In genomic region chr2:92007933-92008622, GRCm38 (mm10) we compare ENCODE assay signal across 8 mouse cellular contexts. TPM values are rescaled to one million over a fixed set of nuclear protein-coding genes. Genes with fewer than 3 reads are reported as not detected.
DNase-seq lines count a peak whose midpoint lies in the region; ATAC-seq and TF ChIP-seq lines count a peak whose summit lies in the region.

No protein-coding gene starts in this region.

- peak overlapping the region; percentile 70 to 97 for H3K4me3 ChIP-seq in ES-E14 (ENCODE audit: insufficient read depth in 1 of 2, low read depth in 1 of 2, low read length in 2 of 2, poor library complexity in 1 of 2, severe bottlenecking in 1 of 2)
- H3K4me3 ChIP-seq in forebrain, embryonic 15.5 days: peak overlapping the region; percentile 61
- H3K4me3 ChIP-seq in layer of hippocampus, adult 2 months: peak overlapping the region; percentile 83
- H3K4me3 ChIP-seq in lung, embryonic 14.5 days (ENCODE audit: low read depth, low read length): peak overlapping the region; percentile 46
- peak overlapping the region; percentile 61 for H3K4me3 ChIP-seq in olfactory bulb, adult 2 months (ENCODE audit: insufficient read depth, low read depth, low read length)
- peak overlapping the region; percentile 58 for H3K4me3 ChIP-seq in thymus, adult 2 months (ENCODE audit: control insufficient read depth, insufficient read depth, low read length)

- H3K27me3 ChIP-seq in forebrain, embryonic 15.5 days: peaks cover 4% of the 10 kb centered on the region; the same call in 1 of the 2 replicates
- no peaks in the 10 kb centered on the region for H3K27me3 ChIP-seq in lung, embryonic 14.5 days (ENCODE audit: insufficient read depth, low read length)
- H3K27me3 ChIP-seq in thymus, adult 2 months (ENCODE audit: control insufficient read depth, insufficient read depth, low read length): peaks cover 6% of the 10 kb centered on the region

- H3K27ac ChIP-seq in ES-E14 (ENCODE audit: insufficient read depth, low read depth, low read length, poor library complexity, severe bottlenecking): no peak overlapping the region; the same call in 1 of the 2 replicates
- peak overlapping the region; percentile 80 for H3K27ac ChIP-seq in forebrain, embryonic 15.5 days (replicated peaks)
- H3K27ac ChIP-seq in layer of hippocampus, adult 2 months: peak overlapping the region; percentile 95
- H3K27ac ChIP-seq in lung, embryonic 14.5 days (ENCODE audit: low read depth): peak overlapping the region; percentile 93
- H3K27ac ChIP-seq in olfactory bulb, adult 2 months (ENCODE audit: insufficient read depth, low read depth, low read length): peak overlapping the region; percentile 88
- H3K27ac ChIP-seq in thymus, adult 2 months (ENCODE audit: control insufficient read depth, insufficient read depth, low read length): no peak overlapping the region

- 0 out of 2 replicates have a peak, but pooled peaks have one; percentile 11 for TF ChIP-seq CTCF in layer of hippocampus, adult 2 months (conservative IDR thresholded peaks at IDR 0.05)
- no peak for TF ChIP-seq CTCF in lung, embryonic 14.5 days (IDR thresholded peaks at IDR 0.05; ENCODE audit: low read depth)
- TF ChIP-seq CTCF in olfactory bulb, adult 2 months (IDR thresholded peaks at IDR 0.05; ENCODE audit: insufficient read depth, low read depth, low read length): no peak
- no peak for TF ChIP-seq CTCF in thymus, adult 2 months (IDR thresholded peaks at IDR 0.05; ENCODE audit: borderline replicate concordance, control insufficient read depth, extremely low read depth, insufficient read depth, low read length, poor library complexity)

- H3K9ac ChIP-seq in ES-E14 (ENCODE audit: insufficient read depth, low read depth, low read length, poor library complexity, severe bottlenecking): peak overlapping the region; percentile 79
- peak overlapping the region; percentile 60 for H3K9ac ChIP-seq in forebrain, embryonic 15.5 days (replicated peaks)
- peak overlapping the region; percentile 56 for H3K9ac ChIP-seq in lung, embryonic 14.5 days

- DNase-seq in ES-E14 (ENCODE audit: low read depth, low spot score): peak; percentile 97
- DNase-seq in cerebellum, adult 11-12 months: peak; percentile 98
- DNase-seq in heart, postnatal 25 days (ENCODE audit: low spot score): peak; percentile 96
- DNase-seq in layer of hippocampus, adult 2 months (ENCODE audit: low spot score in 2 of 2): peak; percentile 96 to 98
- DNase-seq in lung, embryonic 14.5 days: peak; percentile 98
- DNase-seq in thymus, adult 2 months: peak; percentile 98

- peaks cover 2 to 9% of the 10 kb centered on the region in 2 experiments; a peak in 3 of 4 replicates for H3K4me1 ChIP-seq in ES-E14 (ENCODE audit: control insufficient read depth in 2 of 2, insufficient read depth in 2 of 2, low read length in 2 of 2, poor library complexity in 1 of 2)
- peaks cover 21% of the 10 kb centered on the region for H3K4me1 ChIP-seq in forebrain, embryonic 15.5 days
- peaks cover 27% of the 10 kb centered on the region for H3K4me1 ChIP-seq in lung, embryonic 14.5 days (ENCODE audit: insufficient read depth)
- H3K4me1 ChIP-seq in olfactory bulb, adult 2 months (ENCODE audit: control insufficient read depth, insufficient read depth, low read length): peaks cover 34% of the 10 kb centered on the region
- peaks cover 6% of the 10 kb centered on the region for H3K4me1 ChIP-seq in thymus, adult 2 months (replicated peaks; ENCODE audit: control insufficient read depth, insufficient read depth, low read length)

- TF ChIP-seq POLR2A in olfactory bulb, adult 2 months (IDR thresholded peaks at IDR 0.05; ENCODE audit: insufficient read depth, low read depth, low read length): peak; percentile 92
- TF ChIP-seq POLR2A in thymus, adult 2 months (IDR thresholded peaks at IDR 0.05; ENCODE audit: control insufficient read depth, extremely low read depth, insufficient read depth, low read length, poor library complexity): peak; percentile 41; the same call in 1 of the 2 replicates

- peak; percentile 99 for ATAC-seq in forebrain, embryonic 15.5 days (replicated peaks)
- ATAC-seq in lung, embryonic 14.5 days (ENCODE audit: insufficient read depth): peak; percentile 93

- no peaks in the 10 kb centered on the region for H3K9me3 ChIP-seq in ES-E14 (ENCODE audit: control insufficient read depth, insufficient read depth, low read depth, low read length)
- H3K9me3 ChIP-seq in forebrain, embryonic 15.5 days: no peaks in the 10 kb centered on the region
- no peaks in the 10 kb centered on the region for H3K9me3 ChIP-seq in lung, embryonic 14.5 days (ENCODE audit: low read depth, low read length)

- H3K36me3 ChIP-seq in ES-E14 (ENCODE audit: control insufficient read depth, insufficient read depth, low read length, poor library complexity, severe bottlenecking): no peaks in the 10 kb centered on the region
- no peaks in the 10 kb centered on the region for H3K36me3 ChIP-seq in forebrain, embryonic 15.5 days
- H3K36me3 ChIP-seq in lung, embryonic 14.5 days (ENCODE audit: insufficient read depth): no peaks in the 10 kb centered on the region; the same call in 1 of the 2 replicates
- H3K36me3 ChIP-seq in thymus, adult 2 months (ENCODE audit: control insufficient read depth, insufficient read depth, low read length): no peaks in the 10 kb centered on the region

- intact Hi-C loops in heart, postnatal 25 days (cut with DNase I): loop anchor here (1.0 to 5.0 kb wide), 3 partner anchors 17 to 174 kb away; partner anchors contain the start of gene Creb3l1

- H3K4me2 ChIP-seq in forebrain, embryonic 15.5 days (replicated peaks): peak overlapping the region; percentile 79
- H3K4me2 ChIP-seq in lung, embryonic 14.5 days: peak overlapping the region; percentile 83

- in situ Hi-C loops in ES-E14 (cut with MboI; ENCODE audit: low sequenced_read_pairs in 2 of 2, unreplicated experiment in 2 of 2): no loop called here

- under 1% methylated on average over 33 of the region's 34 CpGs for WGBS in forebrain, embryonic 15.5 days
- under 1% methylated on average over 34 of the region's 34 CpGs for WGBS in lung, embryonic 14.5 days
- under 1% methylated on average over 34 of the region's 34 CpGs for WGBS in olfactory bulb, adult 2 months
- under 1% methylated on average over 32 of the region's 34 CpGs for WGBS in thymus, adult 2 months

TF ChIP-seq in ES-E14, 5 proteins besides CTCF, POLR2A, EP300 and RAD21:
- no peak for TF ChIP-seq ZC3H11A (IDR thresholded peaks at IDR 0.05; ENCODE audit: borderline replicate concordance, low read depth, low read length)
- no peak for TF ChIP-seq MAFK (IDR thresholded peaks at IDR 0.05; ENCODE audit: insufficient read depth, low read depth, low read length)
- TF ChIP-seq HCFC1 (IDR thresholded peaks at IDR 0.05; ENCODE audit: borderline replicate concordance, insufficient read depth, low read length): no peak
- TF ChIP-seq ZNF384 (IDR thresholded peaks at IDR 0.05; ENCODE audit: low read depth, low read length): no peak
- TF ChIP-seq CHD2 (IDR thresholded peaks at IDR 0.05; ENCODE audit: low read depth, low read length): no peak

RNA-seq across cellular contexts. Expression of gene Creb3l1, which starts 16.2 kb away (rescaled TPM):
- 4.4 and 5.4 TPM in 2 replicates for total RNA-seq in ES-E14 (2012; rRNA removed)
- 0.92 and 1.0 TPM in 2 replicates for polyA plus RNA-seq in forebrain, embryonic 15.5 days (2015; fragmentation: Nextera tagmentation; extraction: Ambion mirVana)
- total RNA-seq in heart, postnatal 25 days (2021): 1 to 10 TPM; 4.5 to 6.8 TPM
- total RNA-seq in layer of hippocampus, adult 2 months (2021): 1 to 10 TPM; 3.2 to 3.6 TPM
- 18.6 and 19.3 TPM in 2 replicates for polyA plus RNA-seq in lung, embryonic 14.5 days (2014; fragmentation: Nextera tagmentation; extraction: Ambion mirVana)
- polyA plus RNA-seq in olfactory bulb, adult 2 months (2012; ENCODE audit: insufficient read depth, insufficient read length, low replicate concordance, missing spikeins): not detected in 2 replicates
- 1.7 and 1.8 TPM in 2 replicates for polyA plus RNA-seq in thymus, adult 2 months (2012; rRNA removed)

RNA-seq across cellular contexts. Expression of gene Dgkz, which starts 32.4 kb away (rescaled TPM):
- 47.0 and 59.0 TPM in 2 replicates for total RNA-seq in ES-E14 (2012; rRNA removed)
- 27.6 and 28.2 TPM in 2 replicates for polyA plus RNA-seq in forebrain, embryonic 15.5 days (2015; fragmentation: Nextera tagmentation; extraction: Ambion mirVana)
- total RNA-seq in heart, postnatal 25 days (2021): 10 to 100 TPM; 37.7 to 46.9 TPM
- 100 to 1,000 TPM; 513 to 526 TPM for total RNA-seq in layer of hippocampus, adult 2 months (2021)
- polyA plus RNA-seq in lung, embryonic 14.5 days (2014; fragmentation: Nextera tagmentation; extraction: Ambion mirVana): 59.2 and 63.9 TPM in 2 replicates
- polyA plus RNA-seq in olfactory bulb, adult 2 months (2012; ENCODE audit: insufficient read depth, insufficient read length, low replicate concordance, missing spikeins): 328 TPM in 1 of 2 replicates, not detected in the other
- 1,103 and 1,229 TPM in 2 replicates for polyA plus RNA-seq in thymus, adult 2 months (2012; rRNA removed)

Comparison
In these comparisons a context has a peak if more than half of its experiments do, and no peak if none do; other contexts are left out.
1. H3K27ac ChIP-seq: peak in forebrain, embryonic 15.5 days (single experiment), layer of hippocampus, adult 2 months (single experiment), lung, embryonic 14.5 days (single experiment) and olfactory bulb, adult 2 months (single experiment); none in ES-E14 (single experiment) and thymus, adult 2 months (single experiment).
2. Peak in every context shown above with its lines, with median percentiles within 50 percentile points of each other: DNase-seq, H3K4me3 ChIP-seq and H3K9ac ChIP-seq.